Mouse (Mus musculus) myocyte (in vitro differentiated cells): Measurements from ENCODE around the gene Tpst2.

Experiments
- CEBPB ChIP-seq: IDR thresholded peaks from 2 replicates; pipeline ENCODE4 v1.6.1; 2011; ENCODE audit warnings: mild to moderate bottlenecking, moderate library complexity; ENCODE audit not compliant: poor library complexity, insufficient read depth, severe bottlenecking
- E2F4 ChIP-seq: IDR thresholded peaks from one replicate; pipeline ENCODE4 v1.6.1; 2011; ENCODE audit warnings: mild to moderate bottlenecking, control low read depth, moderate library complexity; ENCODE audit not compliant: insufficient read depth
- MAX ChIP-seq: IDR thresholded peaks from one replicate; pipeline ENCODE4 v1.6.1; 2011; ENCODE audit warnings: low read depth, mild to moderate bottlenecking, control low read depth
- POLR2A ChIP-seq: IDR thresholded peaks from one replicate; pipeline ENCODE4 v1.6.1; 2011; ENCODE audit warnings: low read depth, mild to moderate bottlenecking, control low read depth, moderate library complexity; ENCODE audit not compliant: insufficient read length
- POLR2AphosphoS2 ChIP-seq: IDR thresholded peaks from one replicate; pipeline ENCODE4 v1.6.1; 2011; ENCODE audit warnings: low read depth, control low read depth; ENCODE audit not compliant: insufficient read length
- REST ChIP-seq: IDR thresholded peaks from one replicate; pipeline ENCODE4 v1.6.1; 2011; ENCODE audit warnings: mild to moderate bottlenecking, control low read depth, moderate library complexity; ENCODE audit not compliant: insufficient read depth, insufficient read length
- TCF12 ChIP-seq: IDR thresholded peaks from one replicate; pipeline ENCODE4 v1.6.1; 2011; ENCODE audit warnings: mild to moderate bottlenecking, control low read depth; ENCODE audit not compliant: poor library complexity, insufficient read depth, severe bottlenecking
- TCF3 ChIP-seq: IDR thresholded peaks from one replicate; pipeline ENCODE4 v1.6.1; 2011; ENCODE audit warnings: low read depth, control low read depth; ENCODE audit not compliant: insufficient read length
- USF1 ChIP-seq: IDR thresholded peaks from one replicate; pipeline ENCODE4 v1.6.1; 2011; ENCODE audit warnings: low read depth, mild to moderate bottlenecking, control low read depth, moderate library complexity

GRCm38 (mm10) chr5:112300112-112300511, 23.6 kb downstream of the Tpst2 start:
- TF ChIP-seq POLR2A (no peak), CEBPB (no peak), REST (no peak), MAX (no peak), E2F4 (no peak), USF1 (no peak), POLR2AphosphoS2 (peak; percentile 58), TCF12 (no peak), TCF3 (no peak)
